Mouse (Mus musculus): ENCODE results near the gene Mcm6.
"Not testable (repeated sequence)": the region's sequence is repeated elsewhere in the genome, so short reads cannot be mapped to it uniquely, and the experiment has no call there.

DNA sequence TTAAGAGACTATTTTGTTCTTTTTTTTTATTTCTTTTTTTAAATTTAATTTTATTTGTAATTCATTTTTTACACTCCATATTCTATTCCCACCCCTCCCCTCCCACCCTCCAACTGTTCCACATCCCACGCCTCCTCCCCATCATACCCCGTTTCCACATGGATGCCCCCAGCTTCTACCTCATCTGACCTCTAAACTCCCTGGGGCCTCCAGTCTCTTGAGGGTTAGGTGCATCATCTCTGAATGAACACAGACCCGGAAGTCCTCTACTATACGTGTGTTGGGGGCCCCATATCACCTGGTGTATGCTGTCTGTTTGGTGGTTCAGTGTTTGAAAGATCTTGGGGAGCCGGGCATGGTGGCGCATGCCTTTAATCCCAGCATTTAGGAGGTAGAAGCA lies 40.2 kb downstream of the Mcm6 start:
- TF ChIP-seq POLR2A, CTCF (IDR thresholded peaks at IDR 0.05; ENCODE audit: extremely low read depth, insufficient read depth, low read length): not testable (repeated sequence)

All from cortical plate, adult 2 months (tissue).